Mouse (Mus musculus): ENCODE measurements around the gene Glt8d2. TPM values are rescaled to one million over a fixed set of nuclear protein-coding genes. Genes with fewer than 3 reads are reported as not detected.

Glt8d2 gene
- polyA plus RNA-seq, 1 experiment from 2014 or later = 2.1 TPM

GRCm38 (mm10) chr10:82670205-82670604 is 20.2 kb downstream of the Glt8d2 start:
- H3K27me3 ChIP-seq (replicated peaks) = no peaks in the 10 kb centered on the region

GRCm38 (mm10) chr10:82666436-82667234 is 23.8 kb downstream of the Glt8d2 start:
- Histone ChIP-seq H3K4me2 (peak overlapping the region; percentile 65), H3K36me3 (no peaks in the 10 kb centered on the region), H3K9ac (peak overlapping the region; percentile 34; the same call in 1 of the 2 replicates), H3K27ac (ENCODE audit: poor library complexity, severe bottlenecking) (no peak overlapping the region), H3K4me1 (replicated peaks) (no peaks in the 10 kb centered on the region; the same call in 1 of the 2 replicates), H3K4me3 (peak overlapping the region; percentile 15), H3K27me3 (replicated peaks) (0 out of 2 replicates have a peak, but pooled peaks cover 3% of the 10 kb centered on the region), H3K9me3 (replicated peaks) (no peaks in the 10 kb centered on the region)
- ATAC-seq (ENCODE audit: insufficient number of reproducible peaks, low FRiP score) = peak; percentile 79
- WGBS = 9% methylated on average over 22 of the region's 22 CpGs

More at GRCm38 (mm10) chr10:82670205-82670604, 20.2 kb downstream of the Glt8d2 start:
- 75% methylated on average over 6 of the region's 6 CpGs for WGBS
- Histone ChIP-seq H3K36me3 (no peaks in the 10 kb centered on the region), H3K4me2 (no peak overlapping the region), H3K9me3 (replicated peaks) (no peaks in the 10 kb centered on the region), H3K4me3 (no peak overlapping the region), H3K27ac (ENCODE audit: poor library complexity, severe bottlenecking) (no peak overlapping the region), H3K4me1 (replicated peaks) (0 out of 2 replicates have a peak, but pooled peaks cover 6% of the 10 kb centered on the region), H3K9ac (no peak overlapping the region)
- ATAC-seq (ENCODE audit: insufficient number of reproducible peaks, low FRiP score) = no peak

DNA sequence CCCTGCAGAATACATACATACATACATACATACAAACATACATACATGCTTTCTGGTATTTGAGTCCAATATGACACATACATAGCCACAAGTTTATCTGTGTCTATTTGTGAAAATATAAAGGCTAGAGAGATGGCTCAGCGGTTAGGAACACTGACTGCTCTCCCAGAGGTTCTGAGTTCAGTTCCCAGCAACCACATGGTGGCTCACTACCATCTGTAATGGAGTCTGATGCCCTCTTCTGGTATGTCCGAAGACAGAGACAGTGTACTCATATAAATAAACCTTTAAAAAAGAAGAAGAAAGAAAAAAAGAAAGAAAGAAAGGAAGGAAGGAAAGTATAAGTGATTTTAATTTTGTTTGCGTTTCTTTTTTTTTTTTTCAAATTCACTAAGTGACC is 24.5 kb downstream of the Glt8d2 start:
- no peak overlapping the region for H3K4me2 ChIP-seq
- no peak overlapping the region for H3K4me3 ChIP-seq
- H3K36me3 ChIP-seq = no peaks in the 10 kb centered on the region
- H3K27me3 ChIP-seq (replicated peaks) = 0 out of 2 replicates have a peak, but pooled peaks cover 3% of the 10 kb centered on the region
- 59% methylated on average over 3 of the region's 3 CpGs for WGBS
- ATAC-seq (ENCODE audit: insufficient number of reproducible peaks, low FRiP score) = no peak
- H3K9me3 ChIP-seq (replicated peaks) = no peaks in the 10 kb centered on the region
- no peaks in the 10 kb centered on the region; the same call in 1 of the 2 replicates for H3K4me1 ChIP-seq (replicated peaks)
- no peak overlapping the region for H3K9ac ChIP-seq
- no peak overlapping the region for H3K27ac ChIP-seq (ENCODE audit: poor library complexity, severe bottlenecking)

GRCm38 (mm10) chr10:82663289-82663688 is 27.2 kb downstream of the Glt8d2 start:
- WGBS = 82% methylated on average over 2 of the region's 2 CpGs
- H3K4me1 ChIP-seq (replicated peaks) = no peaks in the 10 kb centered on the region; the same call in 1 of the 2 replicates
- no peaks in the 10 kb centered on the region for H3K9me3 ChIP-seq (replicated peaks)
- 0 out of 2 replicates have a peak, but pooled peaks cover 3% of the 10 kb centered on the region for H3K27me3 ChIP-seq (replicated peaks)
- H3K4me2 ChIP-seq = no peak overlapping the region
- H3K36me3 ChIP-seq = no peaks in the 10 kb centered on the region
- H3K27ac ChIP-seq (ENCODE audit: poor library complexity, severe bottlenecking) = no peak overlapping the region
- ATAC-seq (ENCODE audit: insufficient number of reproducible peaks, low FRiP score) = no peak
- no peak overlapping the region for H3K4me3 ChIP-seq
- no peak overlapping the region for H3K9ac ChIP-seq

DNA sequence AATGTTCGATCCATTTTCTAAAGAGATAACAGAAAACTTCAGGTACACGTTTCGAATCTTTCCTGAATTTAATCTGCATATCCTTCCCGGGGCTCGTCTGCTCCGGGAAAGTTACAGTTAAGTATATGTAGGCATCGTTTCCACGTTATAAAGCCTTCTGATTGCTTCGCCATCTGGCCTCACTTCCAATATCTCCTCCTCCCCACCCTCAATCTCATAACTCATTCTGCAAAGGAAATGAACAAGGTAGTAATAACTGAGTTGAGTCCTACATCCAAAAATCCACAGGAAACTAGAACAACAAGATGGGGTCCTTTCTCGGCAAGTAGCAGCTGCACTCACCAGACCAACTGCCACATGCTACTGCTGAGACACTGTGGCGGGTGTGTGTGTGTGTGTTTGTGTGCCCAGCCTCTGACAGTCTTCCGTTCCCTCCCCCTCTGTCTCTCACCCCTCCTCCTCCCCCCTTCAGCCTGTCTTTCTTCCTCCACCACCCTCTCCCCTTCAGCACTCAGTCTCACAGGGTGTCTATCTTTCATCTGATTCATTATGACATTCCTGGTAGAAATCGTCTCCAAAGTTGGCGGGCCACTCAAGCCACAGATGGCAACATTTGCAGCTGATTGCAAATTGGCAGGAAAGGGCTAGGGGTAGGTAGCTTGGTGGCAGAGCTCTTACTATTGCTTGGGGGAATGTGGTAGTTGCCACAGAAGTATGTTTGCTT is 28.0 kb downstream of the Glt8d2 start:
- Histone ChIP-seq H3K9ac (no peak overlapping the region), H3K9me3 (replicated peaks) (no peaks in the 10 kb centered on the region), H3K27me3 (replicated peaks) (0 out of 2 replicates have a peak, but pooled peaks cover 3% of the 10 kb centered on the region), H3K27ac (ENCODE audit: poor library complexity, severe bottlenecking) (no peak overlapping the region), H3K4me2 (no peak overlapping the region), H3K4me3 (no peak overlapping the region), H3K4me1 (replicated peaks) (peaks cover 4% of the 10 kb centered on the region; the same call in 1 of the 2 replicates), H3K36me3 (no peaks in the 10 kb centered on the region)
- 77% methylated on average over 14 of the region's 14 CpGs for WGBS
- ATAC-seq (ENCODE audit: insufficient number of reproducible peaks, low FRiP score) = no peak

DNA sequence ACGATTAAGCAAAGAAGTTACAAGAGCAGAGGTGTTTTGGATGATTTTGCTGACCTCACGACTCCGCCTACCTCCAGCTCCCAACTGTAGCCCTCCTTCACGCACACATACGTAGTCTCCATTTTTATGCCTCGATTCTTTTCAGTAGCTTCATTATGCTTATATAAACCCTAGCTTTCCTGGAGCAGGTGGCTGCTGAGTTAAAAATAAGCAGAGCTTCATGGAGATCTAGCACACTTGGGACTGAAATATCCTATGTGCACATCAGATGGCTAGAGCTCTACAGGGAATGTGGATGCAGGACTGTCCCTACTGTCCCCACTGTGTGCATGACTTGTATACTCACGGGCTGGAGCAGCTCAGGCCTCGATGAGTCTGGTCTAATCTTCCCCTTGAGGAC is 28.6 kb downstream of the Glt8d2 start:
- Histone ChIP-seq H3K27me3 (replicated peaks) (0 out of 2 replicates have a peak, but pooled peaks cover 3% of the 10 kb centered on the region), H3K4me3 (no peak overlapping the region), H3K9me3 (replicated peaks) (no peaks in the 10 kb centered on the region), H3K36me3 (no peaks in the 10 kb centered on the region), H3K27ac (ENCODE audit: poor library complexity, severe bottlenecking) (no peak overlapping the region), H3K9ac (no peak overlapping the region), H3K4me2 (no peak overlapping the region), H3K4me1 (replicated peaks) (peaks cover 4% of the 10 kb centered on the region; the same call in 1 of the 2 replicates)
- ATAC-seq (ENCODE audit: insufficient number of reproducible peaks, low FRiP score) = no peak
- WGBS = 80% methylated on average over 8 of the region's 8 CpGs

- Histone ChIP-seq H3K4me2 (no peak overlapping the region), H3K9ac (no peak overlapping the region), H3K9me3 (replicated peaks) (no peaks in the 10 kb centered on the region), H3K36me3 (peaks cover 23% of the 10 kb centered on the region), H3K27me3 (replicated peaks) (no peaks in the 10 kb centered on the region), H3K4me1 (replicated peaks) (0 out of 2 replicates have a peak, but pooled peaks cover 4% of the 10 kb centered on the region), H3K27ac (ENCODE audit: poor library complexity, severe bottlenecking) (no peak overlapping the region), H3K4me3 (no peak overlapping the region)
- 79% methylated on average over 3 of the region's 3 CpGs for WGBS
- no peak for ATAC-seq (ENCODE audit: insufficient number of reproducible peaks, low FRiP score)
Observed at GRCm38 (mm10) chr10:82654581-82654980, 35.9 kb downstream of the Glt8d2 start.

DNA sequence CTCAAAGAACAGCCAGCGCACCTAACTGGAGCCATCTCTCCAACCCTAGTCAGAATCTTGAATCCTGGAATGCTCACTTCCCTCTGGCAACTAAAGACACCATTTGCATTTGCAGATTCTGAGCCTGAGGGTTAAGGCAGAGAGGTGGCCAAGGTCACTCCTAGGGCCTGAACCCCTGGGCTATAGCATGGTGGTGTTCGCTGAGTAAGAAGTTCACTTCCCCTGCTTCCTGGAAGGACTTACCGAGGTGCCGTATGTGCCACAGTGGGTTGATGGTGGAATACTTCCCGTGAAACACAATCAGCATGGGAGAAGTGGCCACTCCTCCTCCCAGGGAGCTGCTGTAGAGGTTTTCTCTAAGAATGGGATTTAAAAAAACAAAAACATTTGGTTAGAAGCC is 37.8 kb downstream of the Glt8d2 start:
- no peak overlapping the region for H3K4me3 ChIP-seq
- WGBS = 63% methylated on average over 5 of the region's 5 CpGs
- H3K4me1 ChIP-seq (replicated peaks) = no peaks in the 10 kb centered on the region
- H3K4me2 ChIP-seq = no peak overlapping the region
- H3K36me3 ChIP-seq = peaks cover 31% of the 10 kb centered on the region
- no peaks in the 10 kb centered on the region for H3K27me3 ChIP-seq (replicated peaks)
- H3K27ac ChIP-seq (ENCODE audit: poor library complexity, severe bottlenecking) = no peak overlapping the region
- no peak overlapping the region for H3K9ac ChIP-seq
- no peak for ATAC-seq (ENCODE audit: insufficient number of reproducible peaks, low FRiP score)
- no peaks in the 10 kb centered on the region for H3K9me3 ChIP-seq (replicated peaks)

GRCm38 (mm10) chr10:82651221-82651620 is 39.2 kb downstream of the Glt8d2 start:
- Histone ChIP-seq H3K4me1 (replicated peaks) (no peaks in the 10 kb centered on the region), H3K27ac (ENCODE audit: poor library complexity, severe bottlenecking) (no peak overlapping the region), H3K9me3 (replicated peaks) (no peaks in the 10 kb centered on the region), H3K4me2 (no peak overlapping the region), H3K27me3 (replicated peaks) (no peaks in the 10 kb centered on the region), H3K36me3 (peaks cover 43% of the 10 kb centered on the region), H3K4me3 (no peak overlapping the region), H3K9ac (no peak overlapping the region)
- 88% methylated on average over 5 of the region's 5 CpGs for WGBS
- no peak for ATAC-seq (ENCODE audit: insufficient number of reproducible peaks, low FRiP score)

DNA sequence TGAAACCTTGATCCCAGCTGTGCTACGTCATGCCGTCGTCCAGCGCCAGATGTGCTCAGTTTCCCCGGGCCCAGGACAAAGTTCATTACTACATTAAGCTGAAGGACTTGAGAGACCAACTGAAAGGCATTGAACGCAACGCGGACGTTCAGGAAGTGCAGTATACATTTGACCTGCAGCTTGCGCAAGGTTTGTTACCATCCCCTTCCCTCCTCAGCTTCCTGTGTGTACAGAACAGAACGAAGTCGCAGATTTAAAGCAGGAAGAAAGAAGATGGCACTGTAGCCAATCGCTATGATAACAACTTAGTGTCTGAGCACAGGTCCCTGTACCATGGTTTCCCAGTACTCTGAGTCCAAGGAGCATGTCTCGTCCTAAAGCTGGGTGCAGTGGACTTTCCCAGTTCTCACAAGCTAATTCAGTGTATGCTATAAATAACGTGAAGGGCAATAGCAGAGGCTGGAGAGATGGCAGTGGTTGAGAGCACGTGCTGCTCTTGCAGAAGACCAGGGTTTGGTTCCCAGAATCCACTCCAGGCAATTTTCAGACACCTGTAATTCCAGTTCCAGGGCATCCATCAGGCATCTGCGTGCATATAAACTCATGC is 43.1 kb downstream of the Glt8d2 start:
- no peak overlapping the region for H3K4me3 ChIP-seq
- no peak overlapping the region for H3K4me2 ChIP-seq
- ATAC-seq (ENCODE audit: insufficient number of reproducible peaks, low FRiP score) = no peak
- H3K36me3 ChIP-seq = peaks cover 75% of the 10 kb centered on the region
- no peak overlapping the region for H3K27ac ChIP-seq (ENCODE audit: poor library complexity, severe bottlenecking)
- no peaks in the 10 kb centered on the region for H3K9me3 ChIP-seq (replicated peaks)
- 85% methylated on average over 17 of the region's 17 CpGs for WGBS
- H3K9ac ChIP-seq = no peak overlapping the region
- H3K4me1 ChIP-seq (replicated peaks) = no peaks in the 10 kb centered on the region
- no peaks in the 10 kb centered on the region for H3K27me3 ChIP-seq (replicated peaks)

DNA sequence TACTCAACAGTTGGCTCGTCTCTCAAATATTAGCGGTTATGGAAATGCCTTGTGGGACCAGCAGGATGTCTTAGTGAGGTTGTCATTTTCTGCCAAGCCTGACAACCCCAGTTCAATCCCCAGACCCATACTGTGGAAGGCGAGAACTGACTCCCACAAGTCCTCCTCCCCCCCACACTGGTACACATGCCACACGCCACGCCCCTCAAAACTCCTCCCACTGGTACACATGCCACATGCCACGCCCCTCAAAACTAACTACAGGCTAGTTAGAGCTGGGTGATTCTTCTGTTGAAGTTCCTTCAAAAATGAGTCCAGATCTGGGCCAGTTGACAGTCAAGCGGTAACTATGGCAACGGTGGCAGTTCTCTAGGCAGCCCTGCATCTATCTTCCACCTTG is 44.4 kb downstream of the Glt8d2 start:
- Histone ChIP-seq H3K9me3 (replicated peaks) (no peaks in the 10 kb centered on the region), H3K27me3 (replicated peaks) (no peaks in the 10 kb centered on the region), H3K4me2 (no peak overlapping the region), H3K27ac (ENCODE audit: poor library complexity, severe bottlenecking) (no peak overlapping the region), H3K9ac (no peak overlapping the region), H3K36me3 (peaks cover 75% of the 10 kb centered on the region), H3K4me3 (no peak overlapping the region), H3K4me1 (replicated peaks) (no peaks in the 10 kb centered on the region)
- no peak for ATAC-seq (ENCODE audit: insufficient number of reproducible peaks, low FRiP score)
- WGBS = 95% methylated on average over 8 of the region's 8 CpGs

Data from heart, embryonic 12.5 days (tissue).